Mouse (Mus musculus) forebrain, embryonic 14.5 days (tissue): ENCODE results near the gene Ccdc102a. TPM values are rescaled to one million over a fixed set of nuclear protein-coding genes. Genes with fewer than 3 reads are reported as not detected.
A peak's percentile ranks its signal among the peaks of the same experiment; 100 is the strongest.

Experiments used
- ATAC-seq: fragments of 200-750 bp; cut with Nextera tagmentation; 2 replicates; pipeline ENCODE4 v1.8.0; 2017; ENCODE audit warnings: mild to moderate bottlenecking, moderate library complexity
- DNase-seq: peaks from one replicate; pipeline ENCODE4 v3.0.0-alpha.2; 2015; ENCODE audit warnings: low spot score
- H3K27ac ChIP-seq: fragments of 300-500 bp; sonication (generic); 2 replicates; pipeline ENCODE4 v1.5.1; 2014; ENCODE audit warnings: low read depth, mild to moderate bottlenecking, control low read depth, low read length, moderate library complexity
- H3K27me3 ChIP-seq: fragments of 300-500 bp; sonication (generic); replicated peaks from 2 replicates; pipeline ENCODE4 v1.6.1; 2014; ENCODE audit warnings: low read length, control low read depth, mixed read lengths; ENCODE audit not compliant: control insufficient read depth, insufficient read depth
- H3K36me3 ChIP-seq: fragments of 300-500 bp; sonication (generic); 2 replicates; pipeline ENCODE4 v1.6.1; 2014; ENCODE audit warnings: low read length, control low read depth; ENCODE audit not compliant: control insufficient read depth, insufficient read depth
- H3K4me1 ChIP-seq: fragments of 300-500 bp; sonication (generic); 2 replicates; pipeline ENCODE4 v1.6.1; 2014; ENCODE audit warnings: antibody characterized with exemption, low read length, control low read depth; ENCODE audit not compliant: control insufficient read depth, insufficient read depth
- H3K4me2 ChIP-seq: fragments of 300-500 bp; sonication (generic); 2 replicates; pipeline ENCODE4 v1.6.1; 2014; ENCODE audit warnings: mild to moderate bottlenecking, control low read depth, low read length
- H3K4me3 ChIP-seq: fragments of 300-500 bp; sonication (generic); 2 replicates; pipeline ENCODE4 v1.5.1; 2014; ENCODE audit warnings: low read depth, low read length, control low read depth
- H3K9ac ChIP-seq: fragments of 300-500 bp; sonication (generic); 2 replicates; pipeline ENCODE4 v1.6.1; 2014; ENCODE audit warnings: mild to moderate bottlenecking, low read length, control low read depth, moderate library complexity
- H3K9me3 ChIP-seq: fragments of 300-500 bp; sonication (generic); replicated peaks from 2 replicates; pipeline ENCODE4 v1.6.1; 2016; ENCODE audit warnings: low read length, control low read depth, mixed read lengths; ENCODE audit not compliant: control insufficient read depth
- WGBS: fragments of 180-500 bp; shearing (Covaris S2); extraction: QIAGEN DNeasy Blood & Tissue Kit; methylation state at CpG from one replicate; pipeline ENCODE4 v1.1.7; 2014; 5-methylcytosine and 5-hydroxymethylcytosine counted together
- polyA plus RNA-seq: library from polyadenylated mRNA; unstranded; fragments of >200 nt; fragmentation: Nextera tagmentation; extraction: Ambion mirVana; gene quantifications from 2 replicates; pipeline ENCODE4 v1.2.1, GENCODE M21; 2014

Gene Ccdc102a
- polyA plus RNA-seq, 1 experiment from 2014 or later, result 6.9 TPM

DNA sequence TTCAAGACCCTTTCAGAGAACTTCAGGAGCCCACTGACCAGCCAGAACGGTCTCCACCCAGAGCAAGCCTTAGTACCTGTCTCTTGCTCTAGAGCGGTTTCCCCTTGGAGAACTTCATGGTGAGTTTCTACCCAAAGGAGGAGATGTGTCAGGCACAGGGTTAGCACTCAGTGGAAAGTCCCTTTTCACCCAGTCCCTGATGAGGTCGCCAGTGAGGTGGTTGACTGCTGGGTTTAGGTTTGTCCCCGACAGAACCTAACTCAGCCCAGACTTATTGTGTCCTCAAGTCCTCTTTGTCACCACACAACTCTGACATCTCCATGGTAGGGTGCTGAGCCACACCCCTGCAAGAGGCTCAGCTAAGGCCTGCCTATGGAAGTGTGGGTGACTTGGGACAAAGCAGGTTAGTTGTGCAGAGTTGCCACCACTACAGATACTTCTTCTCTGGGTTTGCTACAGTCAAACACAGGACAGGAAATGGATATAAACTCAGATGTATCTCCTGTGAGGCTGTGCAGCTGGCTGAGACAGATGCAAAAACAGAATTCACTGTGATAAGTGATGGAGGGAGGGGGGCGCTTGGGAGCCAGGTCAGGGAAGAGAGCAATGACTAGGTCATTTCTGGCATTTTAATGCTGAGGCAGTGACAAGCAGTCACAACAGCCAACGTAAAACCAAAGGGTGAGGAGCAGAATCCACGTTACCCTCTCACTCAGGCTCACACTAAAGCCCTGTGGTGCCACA, 35.9 kb upstream of the Ccdc102a start:
- Histone ChIP-seq H3K4me3 (no peak overlapping the region), H3K36me3 (no peaks in the 10 kb centered on the region), H3K9ac (no peak overlapping the region), H3K27me3 (no peaks in the 10 kb centered on the region), H3K27ac (no peak overlapping the region), H3K9me3 (no peaks in the 10 kb centered on the region), H3K4me1 (0 out of 2 replicates have a peak, but pooled peaks cover 2% of the 10 kb centered on the region), H3K4me2 (no peak overlapping the region)
- ATAC-seq, result no peak
- no peak for DNase-seq
- WGBS, result 81% methylated on average over 7 of the region's 7 CpGs

DNA sequence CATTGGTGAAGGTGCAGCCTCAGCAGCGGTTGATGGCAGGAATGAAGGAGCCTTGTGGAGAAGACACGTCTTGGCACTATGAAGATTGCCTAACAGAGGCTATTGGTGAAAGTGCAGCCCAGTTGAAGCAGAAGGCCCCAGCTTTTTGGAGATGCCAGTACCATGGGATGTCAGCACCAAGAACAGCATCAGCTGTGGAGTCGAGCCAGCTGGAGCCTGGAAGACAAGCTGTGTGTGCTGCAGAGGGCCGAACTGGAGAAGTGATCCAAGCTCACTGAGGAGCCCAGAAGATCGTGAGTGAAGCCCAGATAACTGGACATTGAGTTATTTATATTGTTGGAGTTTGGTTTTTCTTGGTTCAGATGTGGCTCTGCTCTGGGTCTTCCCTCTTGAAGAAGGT, 34.2 kb upstream of the Ccdc102a start:
- ATAC-seq, result no peak
- Histone ChIP-seq H3K9ac (no peak overlapping the region), H3K27ac (no peak overlapping the region), H3K4me1 (0 out of 2 replicates have a peak, but pooled peaks cover 2% of the 10 kb centered on the region), H3K9me3 (no peaks in the 10 kb centered on the region), H3K36me3 (no peaks in the 10 kb centered on the region), H3K4me2 (no peak overlapping the region), H3K27me3 (no peaks in the 10 kb centered on the region), H3K4me3 (no peak overlapping the region)
- WGBS, result 74% methylated on average over 5 of the region's 5 CpGs
- DNase-seq, result no peak

DNA sequence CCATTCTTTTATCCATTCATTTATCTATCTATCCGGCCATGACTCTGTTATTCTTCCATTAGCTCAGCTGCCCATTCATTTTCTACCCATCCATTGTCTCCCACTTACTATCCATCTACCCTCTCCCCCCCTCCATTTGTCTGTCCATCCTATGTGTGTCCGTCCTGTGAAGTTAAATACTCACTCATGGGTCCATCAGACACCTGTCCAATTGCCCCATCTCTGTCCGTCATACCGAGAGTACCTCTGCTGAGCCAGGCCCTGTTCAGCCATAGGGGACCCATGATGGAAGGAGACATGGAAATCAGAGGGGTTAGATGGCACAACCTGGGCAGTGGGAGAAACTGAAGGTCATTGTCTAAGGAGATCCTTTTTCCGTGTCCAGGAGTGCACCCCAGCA, 32.6 kb upstream of the Ccdc102a start:
- Histone ChIP-seq H3K27me3 (no peaks in the 10 kb centered on the region), H3K4me1 (peaks cover 5% of the 10 kb centered on the region; the same call in 1 of the 2 replicates), H3K4me3 (no peak overlapping the region), H3K9me3 (no peaks in the 10 kb centered on the region), H3K36me3 (no peaks in the 10 kb centered on the region), H3K4me2 (no peak overlapping the region), H3K27ac (no peak overlapping the region), H3K9ac (no peak overlapping the region)
- ATAC-seq (no peak), DNase-seq (no peak)
- 76% methylated on average over 5 of the region's 5 CpGs for WGBS

GRCm38 (mm10) chr8:94950046-94950445, 32.1 kb upstream of the Ccdc102a start:
- peak; percentile 75 for ATAC-seq
- Histone ChIP-seq H3K9ac (no peak overlapping the region), H3K27me3 (no peaks in the 10 kb centered on the region), H3K4me2 (no peak overlapping the region), H3K36me3 (no peaks in the 10 kb centered on the region), H3K4me1 (peaks cover 5% of the 10 kb centered on the region; the same call in 1 of the 2 replicates), H3K9me3 (no peaks in the 10 kb centered on the region), H3K4me3 (no peak overlapping the region), H3K27ac (no peak overlapping the region)
- WGBS, result 13% methylated on average over 4 of the region's 4 CpGs
- peak; percentile 88 for DNase-seq

DNA sequence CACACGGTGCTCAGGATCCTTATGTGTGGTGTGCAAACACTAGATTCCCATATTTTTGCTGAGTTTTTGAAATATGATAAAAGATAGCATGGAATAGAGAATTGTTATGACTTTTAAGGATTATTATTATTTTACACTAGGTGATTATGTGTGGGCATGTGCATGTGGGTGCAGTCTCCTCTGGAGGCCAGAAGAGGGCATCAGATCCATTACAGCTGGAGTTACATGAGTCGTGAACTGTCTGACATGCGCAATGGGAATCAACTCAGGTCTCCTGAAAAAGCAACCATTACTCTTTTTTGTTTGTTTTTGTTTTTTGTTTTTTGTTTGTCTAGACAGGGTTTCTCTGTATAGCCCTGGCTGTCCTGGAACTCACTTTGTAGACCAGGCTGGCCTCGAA, 31.1 kb upstream of the Ccdc102a start:
- WGBS, result 91% methylated on average over 4 of the region's 4 CpGs
- no peak for ATAC-seq
- H3K9me3 ChIP-seq, result no peaks in the 10 kb centered on the region
- H3K4me2 ChIP-seq, result no peak overlapping the region
- H3K9ac ChIP-seq, result no peak overlapping the region
- peaks cover 3% of the 10 kb centered on the region; the same call in 1 of the 2 replicates for H3K4me1 ChIP-seq
- H3K36me3 ChIP-seq, result no peaks in the 10 kb centered on the region
- DNase-seq, result no peak
- H3K27ac ChIP-seq, result no peak overlapping the region
- H3K27me3 ChIP-seq, result no peaks in the 10 kb centered on the region
- no peak overlapping the region for H3K4me3 ChIP-seq

DNA sequence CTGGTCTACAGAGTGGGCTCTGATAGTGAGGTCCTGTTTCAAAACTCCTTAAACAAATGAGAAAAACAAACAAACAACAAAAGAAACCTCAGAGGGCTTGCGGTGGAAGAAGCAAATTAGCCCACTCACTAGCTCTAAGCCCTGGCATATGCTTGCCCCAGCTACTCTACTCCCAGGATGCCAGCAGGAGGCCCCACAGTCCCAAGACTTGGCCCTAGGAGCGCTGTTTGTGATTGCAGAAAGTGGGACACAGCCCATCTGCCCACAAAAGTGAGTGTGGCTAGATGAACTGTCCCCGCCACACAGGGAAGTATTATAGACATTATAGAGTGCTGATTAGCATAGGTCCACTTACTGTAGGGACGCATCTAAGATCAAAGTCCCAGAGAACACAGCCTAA, 30.5 kb upstream of the Ccdc102a start:
- no peaks in the 10 kb centered on the region for H3K9me3 ChIP-seq
- H3K4me1 ChIP-seq, result peaks cover 3% of the 10 kb centered on the region; the same call in 1 of the 2 replicates
- no peak overlapping the region for H3K4me2 ChIP-seq
- no peak overlapping the region for H3K9ac ChIP-seq
- no peaks in the 10 kb centered on the region for H3K27me3 ChIP-seq
- no peak overlapping the region for H3K4me3 ChIP-seq
- H3K27ac ChIP-seq, result no peak overlapping the region
- ATAC-seq (no peak), DNase-seq (no peak)
- no peaks in the 10 kb centered on the region for H3K36me3 ChIP-seq
- 66% methylated on average over 4 of the region's 4 CpGs for WGBS

- DNase-seq, result peak; percentile 66
- H3K9ac ChIP-seq, result no peak overlapping the region
- no peaks in the 10 kb centered on the region for H3K27me3 ChIP-seq
- H3K27ac ChIP-seq, result no peak overlapping the region
- H3K4me1 ChIP-seq, result peaks cover 3% of the 10 kb centered on the region; the same call in 1 of the 2 replicates
- 48% methylated on average over 6 of the region's 6 CpGs for WGBS
- H3K4me2 ChIP-seq, result no peak overlapping the region
- no peaks in the 10 kb centered on the region for H3K9me3 ChIP-seq
- peak; percentile 49; the same call in 1 of the 2 replicates for ATAC-seq
- H3K36me3 ChIP-seq, result no peaks in the 10 kb centered on the region
- H3K4me3 ChIP-seq, result no peak overlapping the region
Observed at GRCm38 (mm10) chr8:94945185-94945584, 27.3 kb upstream of the Ccdc102a start.

- 14% methylated on average over 6 of the region's 6 CpGs for WGBS
- no peaks in the 10 kb centered on the region for H3K36me3 ChIP-seq
- no peak; the same call in 1 of the 2 replicates for ATAC-seq
Observed at GRCm38 (mm10) chr8:94942566-94942965, 24.7 kb upstream of the Ccdc102a start.

GRCm38 (mm10) chr8:94935172-94935571, 17.3 kb upstream of the Ccdc102a start:
- Histone ChIP-seq H3K4me3 (no peak overlapping the region), H3K4me2 (no peak overlapping the region), H3K36me3 (no peaks in the 10 kb centered on the region), H3K27ac (no peak overlapping the region), H3K9ac (no peak overlapping the region), H3K27me3 (no peaks in the 10 kb centered on the region), H3K4me1 (no peaks in the 10 kb centered on the region), H3K9me3 (no peaks in the 10 kb centered on the region)
- WGBS, result 73% methylated on average over 3 of the region's 3 CpGs
- no peak for ATAC-seq
- DNase-seq, result no peak

More at GRCm38 (mm10) chr8:94942566-94942965, 24.7 kb upstream of the Ccdc102a start:
- H3K27ac ChIP-seq, result no peak overlapping the region
- no peak overlapping the region for H3K9ac ChIP-seq
- no peak overlapping the region for H3K4me2 ChIP-seq
- peaks cover 3% of the 10 kb centered on the region; the same call in 1 of the 2 replicates for H3K4me1 ChIP-seq
- no peak overlapping the region for H3K4me3 ChIP-seq
- H3K27me3 ChIP-seq, result no peaks in the 10 kb centered on the region
- H3K9me3 ChIP-seq, result no peaks in the 10 kb centered on the region
- peak; percentile 52 for DNase-seq
